Mouse (Mus musculus) CH12.LX (cell line): ENCODE results near the gene Polr2a. TPM values are rescaled to one million over a fixed set of nuclear protein-coding genes. Genes with fewer than 3 reads are reported as not detected.

Experiments
- DNase-seq: peaks from one replicate; pipeline ENCODE4 v3.0.0-alpha.2; 2013; ENCODE audit errors: extremely low read depth
- H3K27ac ChIP-seq: 2 replicates; pipeline ENCODE4 v1.5.1; 2012; ENCODE audit warnings: low read depth, mild to moderate bottlenecking, control low read depth, moderate library complexity; ENCODE audit not compliant: insufficient read depth
- H3K27me3 ChIP-seq: replicated peaks from 2 replicates; pipeline ENCODE3; 2012; ENCODE audit warnings: inconsistent platforms
- H3K36me3 ChIP-seq, 2 experiments: replicated peaks in 1 of 2; 2 replicates each; pipeline versions ENCODE3 to v1.6.1; 2012; ENCODE audit warnings: inconsistent platforms in 1 of 2, low read length in 1 of 2, mild to moderate bottlenecking in 1 of 2, mixed read lengths in 1 of 2, moderate library complexity in 1 of 2; ENCODE audit not compliant: control insufficient read depth in 1 of 2, insufficient read depth in 1 of 2
- H3K4me1 ChIP-seq, 2 experiments: 2 replicates each; pipeline ENCODE4 v1.6.1; 2012; ENCODE audit warnings: inconsistent platforms in 1 of 2, moderate library complexity in 1 of 2; ENCODE audit not compliant: insufficient read depth in 2 of 2, control insufficient read depth in 1 of 2
- H3K4me2 ChIP-seq: 2 replicates; pipeline ENCODE4 v1.6.1; 2012; ENCODE audit warnings: low read depth, mild to moderate bottlenecking, control low read depth; ENCODE audit not compliant: poor library complexity, insufficient read depth, severe bottlenecking
- H3K4me3 ChIP-seq, 3 experiments: fragments of 150-350 bp in 1 of 3; sonication (generic) in 1 of 3; replicated peaks in 1 of 3; 2 replicates each; pipeline versions ENCODE3 to v1.5.1; 2011 to 2012; ENCODE audit warnings: low read depth in 2 of 3, low read length in 2 of 3, mild to moderate bottlenecking in 2 of 3, moderate library complexity in 2 of 3, control low read depth in 1 of 3, improper control_type of control experiment in 1 of 3, inconsistent platforms in 1 of 3, mixed read lengths in 1 of 3; ENCODE audit not compliant: poor library complexity in 1 of 3
- H3K79me2 ChIP-seq: replicated peaks from 2 replicates; pipeline ENCODE4 v1.6.1; 2012; ENCODE audit warnings: mild to moderate bottlenecking, moderate library complexity; ENCODE audit not compliant: control insufficient read depth, poor library complexity, insufficient read depth, severe bottlenecking; ENCODE audit errors: extremely low read depth
- H3K9ac ChIP-seq: 2 replicates; pipeline ENCODE4 v1.6.1; 2012; ENCODE audit warnings: low read depth, mild to moderate bottlenecking, control low read depth, moderate library complexity; ENCODE audit not compliant: insufficient read depth
- H3K9me3 ChIP-seq: replicated peaks from 2 replicates; pipeline ENCODE3; 2012; ENCODE audit warnings: low read length, inconsistent platforms, mixed read lengths
- BHLHE40 ChIP-seq: IDR thresholded peaks from 2 replicates; pipeline ENCODE4 v1.6.1; 2011; ENCODE audit warnings: mild to moderate bottlenecking, low read depth, low read length, improper control_type of control experiment
- CHD1 ChIP-seq: IDR thresholded peaks from 2 replicates; pipeline ENCODE4 v1.6.1; 2012; ENCODE audit warnings: low read depth, low read length, improper control_type of control experiment, inconsistent platforms
- CHD2 ChIP-seq: IDR thresholded peaks from 2 replicates; pipeline ENCODE4 v1.6.1; 2011; ENCODE audit warnings: low read length, improper control_type of control experiment
- CTCF ChIP-seq, 2 experiments: IDR thresholded peaks in 1 of 2; conservative IDR thresholded peaks in 1 of 2; 2 replicates each; pipeline ENCODE4 v1.5.1; 2011 to 2012; ENCODE audit warnings: low read depth in 2 of 2, low read length in 2 of 2, improper control_type of control experiment in 1 of 2, inconsistent platforms in 1 of 2, mild to moderate bottlenecking in 1 of 2, moderate library complexity in 1 of 2
- E2F4 ChIP-seq: IDR thresholded peaks from 2 replicates; pipeline ENCODE4 v1.6.1; 2011; ENCODE audit warnings: low read depth, low read length, improper control_type of control experiment; ENCODE audit not compliant: insufficient replicate concordance
- ELF1 ChIP-seq: IDR thresholded peaks from 2 replicates; pipeline ENCODE4 v1.6.1; 2014; ENCODE audit warnings: low read depth, mild to moderate bottlenecking, inconsistent platforms, low read length, improper control_type of control experiment
- EP300 ChIP-seq: IDR thresholded peaks from 2 replicates; pipeline ENCODE4 v1.6.1; 2011; ENCODE audit warnings: low read length, improper control_type of control experiment
- ETS1 ChIP-seq: conservative IDR thresholded peaks from 2 replicates; pipeline ENCODE4 v1.6.1; 2012; ENCODE audit warnings: low read depth, mild to moderate bottlenecking, inconsistent platforms, low read length, improper control_type of control experiment, moderate library complexity
- GABPA ChIP-seq: IDR thresholded peaks from 2 replicates; pipeline ENCODE4 v1.6.1; 2012; ENCODE audit warnings: low read depth, low read length, improper control_type of control experiment, inconsistent platforms; ENCODE audit not compliant: insufficient replicate concordance
- HCFC1 ChIP-seq: IDR thresholded peaks from 2 replicates; pipeline ENCODE4 v1.6.1; 2012; ENCODE audit warnings: low read depth, mild to moderate bottlenecking, inconsistent platforms, low read length, improper control_type of control experiment
- IRF4 ChIP-seq: IDR thresholded peaks from 2 replicates; pipeline ENCODE4 v1.6.1; 2014; ENCODE audit warnings: low read depth, mild to moderate bottlenecking, inconsistent platforms, low read length, improper control_type of control experiment
- JUN ChIP-seq: IDR thresholded peaks from 2 replicates; pipeline ENCODE4 v1.6.1; 2011; ENCODE audit warnings: low read depth, mild to moderate bottlenecking, low read length, improper control_type of control experiment, moderate library complexity; ENCODE audit not compliant: insufficient read depth
- JUND ChIP-seq: conservative IDR thresholded peaks from 2 replicates; pipeline ENCODE4 v1.6.1; 2011; ENCODE audit warnings: low read depth, low read length, improper control_type of control experiment
- KAT2A ChIP-seq: IDR thresholded peaks from 2 replicates; pipeline ENCODE4 v1.6.1; 2012; ENCODE audit warnings: low read length, improper control_type of control experiment, inconsistent platforms; ENCODE audit not compliant: insufficient replicate concordance
- MAFK ChIP-seq: IDR thresholded peaks from 2 replicates; pipeline ENCODE4 v1.6.1; 2011; ENCODE audit warnings: low read length, improper control_type of control experiment; ENCODE audit not compliant: insufficient replicate concordance
- MAX ChIP-seq: IDR thresholded peaks from 2 replicates; pipeline ENCODE4 v1.6.1; 2011; ENCODE audit warnings: low read length, improper control_type of control experiment
- MAZ ChIP-seq: IDR thresholded peaks from 2 replicates; pipeline ENCODE4 v1.6.1; 2012; ENCODE audit warnings: low read depth, mild to moderate bottlenecking, inconsistent platforms, low read length, improper control_type of control experiment, moderate library complexity
- MEF2A ChIP-seq: IDR thresholded peaks from 2 replicates; pipeline ENCODE4 v1.6.1; 2014; ENCODE audit warnings: low read depth, mild to moderate bottlenecking, inconsistent platforms, low read length, improper control_type of control experiment, borderline replicate concordance
- MXI1 ChIP-seq: IDR thresholded peaks from 2 replicates; pipeline ENCODE4 v1.6.1; 2011; ENCODE audit warnings: mild to moderate bottlenecking, low read depth, low read length, improper control_type of control experiment
- MYC ChIP-seq: IDR thresholded peaks from 2 replicates; pipeline ENCODE4 v1.6.1; 2011; ENCODE audit warnings: low read depth, mild to moderate bottlenecking, improper control_type of control experiment, low read length
- NELFE ChIP-seq: IDR thresholded peaks from 2 replicates; pipeline ENCODE4 v1.6.1; 2011; ENCODE audit warnings: low read depth, low read length, improper control_type of control experiment
- NRF1 ChIP-seq: IDR thresholded peaks from 2 replicates; pipeline ENCODE4 v1.6.1; 2014; ENCODE audit warnings: low read depth, mild to moderate bottlenecking, inconsistent platforms, low read length, improper control_type of control experiment, moderate library complexity
- PAX5 ChIP-seq: IDR thresholded peaks from 2 replicates; pipeline ENCODE4 v1.6.1; 2012; ENCODE audit warnings: low read length, inconsistent platforms, mixed read lengths
- POLR2A ChIP-seq: IDR thresholded peaks from 2 replicates; pipeline ENCODE4 v1.6.1; 2011; ENCODE audit warnings: low read depth, mild to moderate bottlenecking, improper control_type of control experiment, low read length
- POLR2AphosphoS2 ChIP-seq: IDR thresholded peaks from 2 replicates; pipeline ENCODE4 v1.6.1; 2011; ENCODE audit warnings: low read depth, low read length, improper control_type of control experiment
- RAD21 ChIP-seq: IDR thresholded peaks from 2 replicates; pipeline ENCODE4 v1.6.1; 2011; ENCODE audit warnings: low read depth, mild to moderate bottlenecking, low read length, improper control_type of control experiment, moderate library complexity
- RCOR1 ChIP-seq: conservative IDR thresholded peaks from 2 replicates; pipeline ENCODE4 v1.6.1; 2012; ENCODE audit warnings: low read depth, mild to moderate bottlenecking, inconsistent platforms, low read length, improper control_type of control experiment
- SIN3A ChIP-seq: IDR thresholded peaks from 2 replicates; pipeline ENCODE4 v1.6.1; 2012; ENCODE audit warnings: low read length, improper control_type of control experiment, inconsistent platforms
- SMC3 ChIP-seq: IDR thresholded peaks from 2 replicates; pipeline ENCODE4 v1.6.1; 2011; ENCODE audit warnings: low read depth, low read length, improper control_type of control experiment
- TBP ChIP-seq: conservative IDR thresholded peaks from 2 replicates; pipeline ENCODE4 v1.6.1; 2011; ENCODE audit warnings: low read depth, low read length, improper control_type of control experiment
- TCF12 ChIP-seq: IDR thresholded peaks from 2 replicates; pipeline ENCODE4 v1.6.1; 2014; ENCODE audit warnings: low read depth, mild to moderate bottlenecking, inconsistent platforms, low read length, improper control_type of control experiment
- UBTF ChIP-seq: IDR thresholded peaks from 2 replicates; pipeline ENCODE4 v1.6.1; 2012; ENCODE audit warnings: low read depth, mild to moderate bottlenecking, inconsistent platforms, low read length, improper control_type of control experiment, moderate library complexity
- USF1 ChIP-seq: IDR thresholded peaks from 2 replicates; pipeline ENCODE4 v1.6.1; 2014; ENCODE audit warnings: low read depth, mild to moderate bottlenecking, inconsistent platforms, low read length, improper control_type of control experiment
- USF2 ChIP-seq: conservative IDR thresholded peaks from 2 replicates; pipeline ENCODE4 v1.6.1; 2011; ENCODE audit warnings: low read depth, low read length, improper control_type of control experiment
- ZC3H11A ChIP-seq: IDR thresholded peaks from 2 replicates; pipeline ENCODE4 v1.6.1; 2012; ENCODE audit warnings: low read depth, mild to moderate bottlenecking, inconsistent platforms, low read length, improper control_type of control experiment
- ZKSCAN1 ChIP-seq: IDR thresholded peaks from 2 replicates; pipeline ENCODE4 v1.6.1; 2012; ENCODE audit warnings: low read depth, inconsistent platforms, low read length, improper control_type of control experiment, borderline replicate concordance
- ZMIZ1 ChIP-seq: IDR thresholded peaks from 2 replicates; pipeline ENCODE4 v1.6.1; 2012; ENCODE audit warnings: low read depth, mild to moderate bottlenecking, inconsistent platforms, low read length, improper control_type of control experiment
- ZNF384 ChIP-seq: IDR thresholded peaks from 2 replicates; pipeline ENCODE4 v1.6.1; 2012; ENCODE audit warnings: low read depth, low read length, improper control_type of control experiment, inconsistent platforms
- dilution Hi-C: fragments of 300-500 bp; cut with MboI; formaldehyde crosslinking; loops from 2 replicates; pipeline ENCODE4 v1.14.3; 2020; ENCODE audit warnings: low sequenced_read_pairs; ENCODE audit not compliant: extremely low pct_unique_long_range_greater_than_20kb, extremely low pct_ligation_motif_present
- in situ Hi-C: fragments of 300-500 bp; cut with MboI; formaldehyde crosslinking; loops from 3 replicates; pipeline ENCODE4 v1.14.3; 2019; ENCODE audit warnings: low sequenced_read_pairs, low pct_ligation_motif_present, low pct_unique_long_range_greater_than_20kb, mixed read lengths
- polyA plus RNA-seq: library from polyadenylated mRNA; unstranded; fragments of >175 nt; gene quantifications from 2 replicates; pipeline ENCODE4 v1.2.1, GENCODE M21; 2012; ENCODE audit warnings: low read depth; ENCODE audit not compliant: insufficient read length
- total RNA-seq, 2 experiments: library from RNA; depleted of rRNA; stranded (reverse); fragments of 300-350 nt in 1 of 2; fragments of >200 nt in 1 of 2; gene quantifications; 2 replicates each; pipeline ENCODE4 v1.2.3; 2012 to 2014

Polr2a gene
- total and polyA plus RNA-seq, 3 experiments = 14.8 to 162 (median 45.0) TPM

- Histone ChIP-seq H3K4me1 (peaks cover 0 to 29% of the 10 kb centered on the region in 2 experiments; a peak in 2 of 4 replicates), H3K9ac (peak overlapping the region; percentile 60), H3K36me3 (peaks cover 0 to 9% of the 10 kb centered on the region in 2 experiments), H3K9me3 (no peaks in the 10 kb centered on the region), H3K4me2 (peak overlapping the region; percentile 92), H3K4me3 (peak overlapping the region; percentile 46 to 54 (median 49)), H3K27me3 (no peaks in the 10 kb centered on the region), H3K27ac (0 out of 2 replicates have a peak overlapping the region, but pooled peaks have one; percentile 5), H3K79me2 (no peaks in the 10 kb centered on the region)
- in situ Hi-C loops (no loop called here), dilution Hi-C loops (no loop called here)
- DNase-seq = peak; percentile 81
- no peak for TF ChIP-seq PAX5
- TF ChIP-seq ZC3H11A = no peak
- TF ChIP-seq JUN = no peak
- no peak; the same call in 1 of the 2 replicates for TF ChIP-seq MXI1
- peak; percentile 46; the same call in 1 of the 2 replicates for TF ChIP-seq POLR2AphosphoS2
- no peak for TF ChIP-seq E2F4
- no peak for TF ChIP-seq ZKSCAN1
- TF ChIP-seq MAX = peak; percentile 66; the same call in 1 of the 2 replicates
- TF ChIP-seq CHD2 = no peak
- TF ChIP-seq GABPA = no peak
- peak; percentile 88 for TF ChIP-seq TBP
- no peak for TF ChIP-seq RAD21
- no peak for TF ChIP-seq JUND
- 0 out of 2 replicates have a peak, but pooled peaks have one; percentile 36 for TF ChIP-seq MAZ
- no peak for TF ChIP-seq ZNF384
- peak; percentile 88 for TF ChIP-seq ELF1
- no peak for TF ChIP-seq CHD1
- peak; percentile 50 for TF ChIP-seq IRF4
- no peak for TF ChIP-seq ETS1
- no peak for TF ChIP-seq EP300
- no peak for TF ChIP-seq RCOR1
- no peak for TF ChIP-seq CTCF (conservative IDR thresholded peaks at IDR 0.05 in 1 of 2, IDR thresholded peaks at IDR 0.05 in 1 of 2; ENCODE audit: low read depth in 2 of 2, low read length in 2 of 2)
- no peak for TF ChIP-seq KAT2A
- TF ChIP-seq MAFK = no peak
- TF ChIP-seq MYC = 0 out of 2 replicates have a peak, but pooled peaks have one; percentile 37
- TF ChIP-seq USF2 = no peak
- peak; percentile 69 for TF ChIP-seq HCFC1
- no peak for TF ChIP-seq BHLHE40
- TF ChIP-seq ZMIZ1 = peak; percentile 92
- no peak for TF ChIP-seq USF1
- no peak for TF ChIP-seq SMC3
- peak; percentile 35; the same call in 1 of the 2 replicates for TF ChIP-seq MEF2A
- no peak for TF ChIP-seq NRF1
- no peak for TF ChIP-seq UBTF
- peak; percentile 88 for TF ChIP-seq NELFE
- TF ChIP-seq TCF12 = peak; percentile 73
- TF ChIP-seq POLR2A = peak; percentile 94
- TF ChIP-seq SIN3A = peak; percentile 82
Measured at GRCm38 (mm10) chr11:69784793-69785272, 26.4 kb upstream of the Polr2a start.
